Mouse (Mus musculus) adrenal gland, adult 8-10 months (tissue): ENCODE results near the gene Gchfr. TPM values are rescaled to one million over a fixed set of nuclear protein-coding genes. Genes with fewer than 3 reads are reported as not detected.

ENCODE experiments used
- total RNA-seq, 4 experiments: library from RNA; stranded (reverse); gene quantifications; 2 replicates each; pipeline ENCODE4 v1.2.4; 2022

The Gchfr gene
- total RNA-seq, 4 experiments from 2014 or later, result 9.3 to 13.7 (median 10.9) TPM

Other genes starting within 250 kb of the Gchfr start
- 10 to 100 TPM; 13.5 to 19.7 (median 16.7) TPM for gene Chst14, start 241.3 kb upstream of the Gchfr start, total RNA-seq
- gene Ccdc32, start 138.4 kb upstream of the Gchfr start, total RNA-seq, result 10 to 100 TPM; 22.5 to 26.5 (median 23.2) TPM
- 1 to 10 TPM; 5.1 to 8.2 (median 7.2) TPM for gene Rpusd2, start 133.0 kb upstream of the Gchfr start, total RNA-seq
- gene Knl1, start 120.7 kb upstream of the Gchfr start, total RNA-seq, result 1 to 10 TPM in 2 of 4 experiments, under 1 TPM in 2; 0.46 to 1.0 (median 0.96) TPM
- gene Rad51, start 55.0 kb upstream of the Gchfr start, total RNA-seq, result 1 to 10 TPM; 1.1 to 2.2 (median 1.7) TPM
- 10 to 100 TPM; 47.8 to 60.9 (median 54.4) TPM for gene Rmdn3, start 10.7 kb upstream of the Gchfr start, total RNA-seq
- gene Gm14137, start 6.7 kb downstream of the Gchfr start, total RNA-seq, result under 1 TPM; 0.09 to 0.28 (median 0.24) TPM
- gene Zfyve19, start 40.8 kb downstream of the Gchfr start, total RNA-seq, result 10 to 100 TPM; 26.6 to 52.4 (median 38.3) TPM
- gene Dnajc17, start 41.0 kb downstream of the Gchfr start, total RNA-seq, result 10 to 100 TPM; 16.5 to 24.6 (median 20.8) TPM
- not detected for gene Ppp1r14d, start 62.1 kb downstream of the Gchfr start, total RNA-seq
- 1 to 10 TPM; 1.8 to 3.9 (median 2.6) TPM for gene Spint1, start 69.6 kb downstream of the Gchfr start, total RNA-seq
- gene Rhov, start 103.5 kb downstream of the Gchfr start, total RNA-seq, result 1 to 10 TPM in 3 of 4 experiments, under 1 TPM in 1; 0.61 to 2.9 (median 2.1) TPM
- gene Vps18, start 121.0 kb downstream of the Gchfr start, total RNA-seq, result 10 to 100 TPM; 27.2 to 29.5 (median 27.7) TPM
- gene Dll4, start 158.0 kb downstream of the Gchfr start, total RNA-seq, result 10 to 100 TPM; 11.5 to 18.6 (median 16.2) TPM
- 1 to 10 TPM; 3.9 to 7.2 (median 4.9) TPM for gene Chac1, start 183.5 kb downstream of the Gchfr start, total RNA-seq